Mouse (Mus musculus) adrenal gland, postnatal 36 days (tissue): ENCODE results near the gene Tox2. TPM values are rescaled to one million over a fixed set of nuclear protein-coding genes. Genes with fewer than 3 reads are reported as not detected.

Experiments used
- DNase-seq, 2 experiments: peaks; one replicate each; pipeline ENCODE4 v3.0.0; 2021; ENCODE audit warnings: mixed read lengths in 1 of 2
- total RNA-seq, 2 experiments: library from RNA; stranded (reverse); gene quantifications; 2 replicates each; pipeline ENCODE4 v1.2.3; 2021

Gene Tox2
- total RNA-seq, 2 experiments from 2014 or later, result 1.6 to 12.0 TPM

DNA sequence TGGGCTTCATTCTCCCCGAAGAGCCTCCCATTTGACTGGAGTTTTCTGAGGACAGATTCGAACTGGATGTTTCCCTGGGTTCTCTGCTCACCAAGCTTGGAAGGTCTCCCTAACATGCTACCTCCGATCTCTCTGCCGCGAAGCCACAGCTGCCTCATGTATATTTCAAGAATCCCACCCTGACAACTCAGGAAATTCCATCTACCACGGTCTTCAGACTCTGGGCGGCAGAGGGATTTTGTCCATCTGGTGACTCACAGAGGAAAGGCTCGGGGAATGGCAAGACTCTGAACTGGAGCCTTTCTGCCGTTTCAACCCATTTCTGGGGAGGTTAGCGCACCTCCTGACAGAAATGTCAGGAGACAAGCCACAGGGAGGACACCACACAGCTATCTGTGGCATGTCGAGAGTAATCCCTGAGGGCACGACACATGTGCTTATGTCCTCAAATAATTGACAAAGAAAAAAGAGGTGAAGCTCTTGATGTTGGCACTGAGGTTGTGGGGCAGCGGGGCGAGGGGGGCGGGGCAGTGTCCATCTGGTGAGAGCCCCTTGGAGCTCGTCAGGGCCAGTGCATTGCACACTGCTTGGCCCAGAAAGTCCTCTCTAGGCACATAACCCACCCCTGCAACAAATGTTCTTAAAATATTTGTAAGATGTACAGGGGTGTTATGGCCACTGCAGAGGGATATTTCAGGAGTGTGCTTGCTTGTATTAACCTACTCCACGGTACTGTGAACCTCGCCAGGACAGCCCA lies 162.0 kb downstream of the Tox2 start:
- no peak for DNase-seq

DNA sequence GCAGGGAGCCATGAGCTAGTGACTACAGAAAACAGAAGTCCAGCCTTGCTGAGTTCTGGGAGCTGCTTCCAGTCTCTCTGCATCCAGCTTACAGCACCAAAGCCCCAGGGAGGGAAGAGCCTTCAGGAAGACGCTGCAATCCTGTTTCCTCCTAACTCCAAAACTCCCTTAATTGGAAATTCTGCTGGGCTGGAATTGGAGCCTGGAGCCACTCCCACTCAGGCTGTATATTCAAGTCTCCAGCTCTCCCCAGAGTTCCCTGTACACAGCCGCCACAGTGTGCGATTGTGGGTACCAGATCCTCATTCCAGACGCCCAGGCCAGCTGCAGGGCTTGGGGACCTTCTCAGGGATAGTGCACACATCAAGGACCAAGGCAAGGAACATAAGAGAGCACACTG lies 167.2 kb downstream of the Tox2 start:
- no peak for DNase-seq

DNA sequence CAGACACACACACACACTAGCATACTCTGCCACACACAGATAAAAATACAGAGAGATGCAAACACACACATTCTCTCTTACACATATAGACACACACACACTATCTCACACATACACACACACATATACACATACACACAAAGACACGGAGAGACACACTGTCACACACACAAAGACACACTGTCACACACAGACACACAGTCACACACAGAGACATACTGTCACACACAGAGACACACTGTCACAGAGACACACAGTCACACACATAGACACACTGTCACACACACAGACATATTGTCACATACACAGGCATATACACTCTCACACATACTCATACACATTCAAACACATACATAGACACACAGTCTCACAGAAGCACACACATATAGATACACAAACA lies 169.7 kb downstream of the Tox2 start:
- no peak for DNase-seq

Other genes starting within 250 kb of the Tox2 start
- gene Sgk2, start 215.8 kb upstream of the Tox2 start, total RNA-seq, result 1 to 10 TPM in 1 of 2 experiments, not detected in 1; 1.3 TPM
- 10 to 100 TPM; 43.8 to 62.7 TPM for gene Ift52, start 185.8 kb upstream of the Tox2 start, total RNA-seq
- gene Mybl2, start 148.4 kb upstream of the Tox2 start, total RNA-seq, result 1 to 10 TPM; 1.9 to 2.0 TPM
- gene Gtsf1l, start 115.3 kb upstream of the Tox2 start, total RNA-seq, result not detected
- gene Jph2, start 194.9 kb downstream of the Tox2 start, total RNA-seq, result 1 to 10 TPM; 3.4 to 5.3 TPM
- 10 to 100 TPM; 37.2 to 43.4 TPM for gene Oser1, start 221.6 kb downstream of the Tox2 start, total RNA-seq
- gene Gdap1l1, start 235.4 kb downstream of the Tox2 start, total RNA-seq, result 1 to 10 TPM; 2.8 to 3.1 TPM